Mouse (Mus musculus): ENCODE results near the gene Ryr1. TPM values are rescaled to one million over a fixed set of nuclear protein-coding genes. Genes with fewer than 3 reads are reported as not detected.
"Not testable (repeated sequence)": the region's sequence is repeated elsewhere in the genome, so short reads cannot be mapped to it uniquely, and the experiment has no call there.

Ryr1 gene
- total RNA-seq, 2 experiments from 2014 or later = 6.7 to 7.0 TPM

DNA sequence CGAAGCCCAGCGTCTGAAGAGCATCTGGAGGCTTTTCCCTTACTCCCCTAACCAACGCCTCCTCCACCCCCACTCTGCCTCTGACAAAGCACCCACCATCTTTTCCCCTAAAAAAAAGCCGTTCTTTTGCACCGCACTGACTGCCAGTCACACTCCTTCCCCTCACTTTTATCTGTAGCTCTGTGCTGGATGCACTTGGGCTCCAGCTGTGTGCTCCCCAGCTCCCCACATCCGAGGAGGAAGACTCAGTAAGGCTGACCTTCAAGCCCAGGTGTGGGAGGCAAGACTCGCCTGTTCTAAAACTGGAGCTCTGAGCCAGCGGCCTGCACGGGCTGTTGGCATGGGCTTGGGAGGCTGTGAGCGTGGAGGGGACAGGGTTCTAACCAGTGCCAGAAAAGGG lies 26.5 kb upstream of the Ryr1 start:
- DNase-seq (ENCODE audit: extremely low spot score in 1 of 2, low spot score in 2 of 2) = no peak
- intact Hi-C loops (cut with DNase I) = no loop called here

DNA sequence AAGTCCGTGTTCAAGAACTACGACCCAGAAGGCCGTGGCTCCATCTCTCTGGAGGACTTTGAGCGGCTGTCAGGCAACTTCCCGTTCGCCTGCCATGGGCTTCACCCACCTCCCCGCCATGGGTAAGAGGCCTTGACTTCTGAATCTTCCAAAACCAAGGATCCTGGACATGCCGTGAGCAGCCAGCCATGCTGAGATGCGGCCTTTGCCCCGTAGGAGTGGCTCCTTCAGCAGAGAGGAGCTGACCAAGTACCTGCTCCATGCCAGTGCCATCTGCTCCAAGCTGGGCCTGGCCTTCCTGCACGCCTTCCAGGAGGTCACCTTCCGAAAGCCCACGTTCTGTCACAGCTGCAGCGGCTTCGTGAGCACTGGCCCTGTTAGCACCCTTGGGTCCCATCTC lies 23.8 kb upstream of the Ryr1 start:
- intact Hi-C loops (cut with DNase I) = no loop called here
- no peak for DNase-seq (ENCODE audit: extremely low spot score in 1 of 2, low spot score in 2 of 2)

DNA sequence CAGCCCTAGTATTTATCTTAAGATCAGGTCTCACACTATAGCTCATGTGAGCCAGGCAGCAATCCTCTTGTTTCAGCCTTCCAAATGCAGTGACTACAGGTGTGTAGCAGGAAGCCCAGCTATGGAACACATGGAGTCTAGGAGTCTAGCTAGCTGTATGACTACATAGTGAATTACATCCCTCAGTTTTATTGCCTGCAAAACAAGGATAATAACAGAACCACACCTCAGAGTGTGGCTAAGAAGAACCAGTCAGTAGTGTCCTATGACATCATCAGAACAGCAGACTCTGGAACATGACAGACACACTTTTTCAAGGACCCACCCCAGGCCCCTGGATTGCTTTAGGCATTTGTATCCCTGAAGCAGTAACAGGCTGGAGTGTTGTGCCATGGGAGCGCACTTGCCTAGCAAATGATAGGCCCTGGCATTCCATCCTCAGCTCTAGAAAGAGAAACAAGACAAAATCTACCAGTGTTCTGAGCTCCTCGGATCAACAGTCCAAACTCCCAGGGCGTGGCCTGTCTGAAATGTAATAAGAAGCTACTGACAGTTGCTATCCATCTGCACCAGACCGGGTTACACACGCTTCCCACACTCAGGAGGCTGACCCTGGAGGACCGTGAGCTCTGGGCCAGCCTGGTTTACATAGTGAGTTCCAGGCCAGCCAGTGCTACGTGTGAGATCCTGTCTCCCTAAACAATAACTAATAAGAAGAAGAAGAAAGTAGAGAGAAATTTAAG lies 21.8 kb upstream of the Ryr1 start:
- intact Hi-C loops (cut with DNase I) = no loop called here
- DNase-seq (ENCODE audit: extremely low spot score in 1 of 2, low spot score in 2 of 2) = no peak

DNA sequence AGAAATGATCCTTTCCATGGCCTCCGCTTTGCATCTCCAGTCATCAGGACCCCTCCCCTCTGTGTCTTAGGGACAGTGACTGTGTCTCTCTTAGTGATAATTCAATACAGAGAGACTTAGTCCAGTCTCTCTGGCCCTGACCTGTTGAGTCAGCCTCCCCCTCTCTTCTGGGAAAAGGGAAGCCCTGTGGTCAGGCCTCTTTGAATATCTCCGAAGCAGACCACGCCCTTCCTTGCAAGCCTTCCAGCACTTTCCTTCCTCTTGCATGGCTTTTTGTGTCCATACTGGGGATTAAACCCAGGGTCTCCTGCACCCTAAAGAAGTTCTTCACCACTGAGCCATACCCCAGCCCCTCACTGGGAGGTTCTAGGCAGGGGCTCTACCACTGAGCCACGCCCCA lies 19.0 kb upstream of the Ryr1 start:
- no peak for DNase-seq (ENCODE audit: extremely low spot score in 1 of 2, low spot score in 2 of 2)
- intact Hi-C loops (cut with DNase I) = no loop called here

DNA sequence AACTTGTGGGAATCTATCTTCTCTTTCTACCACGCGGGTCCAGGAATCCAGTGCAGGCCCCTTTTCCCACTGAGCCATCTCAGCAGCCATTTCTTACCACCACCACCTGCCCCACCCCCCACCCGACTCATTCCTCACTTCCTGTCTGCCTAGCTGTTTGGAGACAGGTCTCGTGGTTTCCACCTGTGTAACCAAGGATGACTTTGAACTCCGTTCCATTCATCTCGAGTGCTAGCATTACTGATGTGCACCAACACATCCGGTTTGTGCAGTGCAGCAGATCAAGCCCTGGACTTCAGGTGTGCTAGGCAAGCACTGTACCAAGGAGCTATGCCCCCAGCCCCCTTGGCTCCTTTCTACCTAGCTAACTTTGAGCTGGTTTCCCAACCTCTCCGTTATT lies 16.4 kb upstream of the Ryr1 start:
- intact Hi-C loops (cut with DNase I) = no loop called here
- no peak for DNase-seq (ENCODE audit: extremely low spot score in 1 of 2, low spot score in 2 of 2)

DNA sequence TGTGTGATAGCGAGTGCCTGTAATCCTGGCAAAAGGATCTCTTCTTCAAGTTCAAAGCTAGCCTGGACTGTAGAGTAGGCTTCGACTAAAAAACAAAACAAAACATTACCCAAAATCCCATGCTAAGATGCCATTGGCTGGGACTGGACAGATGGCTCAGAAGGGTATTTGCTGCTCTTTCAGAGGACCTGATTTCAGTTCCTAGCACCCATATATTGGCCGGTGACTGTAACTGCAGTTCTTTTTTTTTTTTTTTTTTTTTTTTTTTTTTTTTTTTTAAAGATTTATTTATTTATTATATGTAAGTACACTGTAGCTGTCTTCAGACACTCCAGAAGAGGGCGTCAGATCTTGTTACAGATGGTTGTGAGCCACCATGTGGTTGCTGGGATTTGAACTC lies 14.3 kb upstream of the Ryr1 start:
- intact Hi-C loops (cut with DNase I); DNase-seq (ENCODE audit: extremely low spot score in 1 of 2, low spot score in 2 of 2): not testable (repeated sequence)

DNA sequence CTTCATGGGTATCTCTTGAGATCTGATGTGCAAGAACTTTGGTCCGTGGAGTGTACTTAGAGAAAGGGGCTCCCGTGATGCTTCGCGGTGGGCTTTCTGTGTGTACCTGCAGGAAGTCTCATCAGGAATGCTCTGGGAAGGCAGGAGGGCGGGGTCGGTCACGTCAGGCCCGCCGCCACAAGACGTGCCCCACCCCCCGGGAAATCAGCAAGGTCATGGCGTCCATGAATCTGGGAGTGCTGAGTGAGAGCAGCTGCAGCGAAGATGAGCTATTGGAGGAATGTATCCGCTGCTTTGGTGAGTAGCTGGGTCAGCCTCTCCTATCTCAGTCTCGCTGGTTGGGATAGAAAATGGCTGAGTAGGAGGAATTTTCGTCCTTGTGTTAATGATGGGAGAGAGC lies 12.4 kb upstream of the Ryr1 start:
- DNase-seq (ENCODE audit: extremely low spot score in 1 of 2, low spot score in 2 of 2) = peak in 1 of 2 experiments; percentile 22
- intact Hi-C loops (cut with DNase I) = no loop called here

DNA sequence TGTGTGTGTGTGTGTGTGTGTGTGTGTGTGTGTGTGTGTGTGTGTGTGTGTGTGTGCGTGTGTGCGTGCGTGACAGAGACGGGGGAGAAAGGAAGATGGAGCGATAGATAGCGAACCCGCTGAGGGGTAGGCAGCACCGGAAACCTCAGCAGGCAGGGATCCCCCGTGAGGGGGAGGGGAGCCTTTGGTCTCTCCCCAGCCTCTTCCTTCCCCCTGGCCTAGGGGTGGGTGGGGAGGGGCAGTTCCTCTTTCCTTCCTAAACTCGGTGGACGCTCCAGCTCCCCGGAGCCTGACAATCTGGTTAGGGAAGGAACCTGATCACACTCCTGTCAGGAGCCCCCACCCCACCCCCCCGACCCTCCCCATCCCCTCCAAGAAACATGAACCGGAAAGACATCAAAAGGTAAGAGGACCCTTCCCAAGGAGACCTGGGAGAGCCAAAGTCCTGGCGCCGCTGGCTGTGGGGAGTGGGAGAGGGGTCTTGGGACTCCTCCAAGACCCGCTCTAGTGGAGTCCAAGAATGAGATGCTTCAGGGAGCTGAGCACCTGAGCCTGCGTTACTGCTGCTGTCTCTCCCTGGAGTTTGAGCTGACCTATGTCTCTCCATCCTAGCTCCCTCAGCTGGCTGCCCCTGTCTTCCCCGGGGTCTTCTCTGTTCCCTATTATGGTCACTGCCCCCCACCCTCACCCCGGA lies 9.9 kb upstream of the Ryr1 start, which contains the start of gene Rasgrp4:
TSS of gene Rasgrp4 (plus strand) at position 159 of the 694 bp plus-strand sequence.
- intact Hi-C loops (cut with DNase I) = no loop called here
- DNase-seq (ENCODE audit: extremely low spot score in 1 of 2, low spot score in 2 of 2) = peak in 1 of 2 experiments; percentile 70

DNA sequence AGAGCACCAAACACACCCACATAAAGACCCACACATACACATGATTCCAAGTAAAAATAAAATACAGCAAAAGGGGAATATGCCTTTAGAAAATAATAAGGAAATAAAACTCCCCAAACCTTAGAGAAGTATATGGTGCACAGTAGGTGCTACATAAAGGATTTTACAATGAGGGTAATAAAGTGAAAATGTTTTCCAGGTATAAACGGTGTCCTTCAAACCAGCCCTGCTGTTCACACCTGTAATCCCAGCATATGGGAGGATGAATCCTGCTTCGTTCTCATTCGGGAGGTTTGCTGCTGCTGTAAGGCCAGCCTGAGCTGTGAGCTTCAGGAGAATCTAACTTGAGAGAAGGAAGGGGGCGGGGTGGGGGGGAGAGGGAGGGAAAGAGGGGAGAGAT lies 9.3 kb upstream of the Ryr1 start:
- DNase-seq (ENCODE audit: extremely low spot score in 1 of 2, low spot score in 2 of 2) = no peak
- intact Hi-C loops (cut with DNase I) = no loop called here

DNA sequence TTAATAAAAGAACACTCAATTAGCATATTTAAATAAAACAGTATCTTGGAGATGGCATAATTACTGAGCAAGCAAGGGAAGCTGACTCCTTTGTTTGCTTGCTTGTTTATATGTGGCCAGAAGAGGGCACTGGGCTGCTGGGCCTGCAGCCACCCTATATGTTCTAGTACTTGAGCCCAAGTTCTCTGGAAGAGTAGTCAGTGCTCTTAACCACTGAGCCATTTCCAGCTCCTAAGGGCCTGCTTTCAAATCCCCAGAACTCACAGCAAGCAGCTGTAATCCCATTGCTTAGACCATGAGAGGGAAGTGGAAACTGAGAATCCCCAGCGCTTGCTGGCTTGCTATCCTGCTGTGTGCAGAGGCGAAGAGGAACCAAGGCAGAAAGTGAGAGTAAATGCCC lies 3.7 kb upstream of the Ryr1 start:
- intact Hi-C loops (cut with DNase I) = no loop called here
- peak in 1 of 2 experiments; percentile 18 for DNase-seq (ENCODE audit: extremely low spot score in 1 of 2, low spot score in 2 of 2)

DNA sequence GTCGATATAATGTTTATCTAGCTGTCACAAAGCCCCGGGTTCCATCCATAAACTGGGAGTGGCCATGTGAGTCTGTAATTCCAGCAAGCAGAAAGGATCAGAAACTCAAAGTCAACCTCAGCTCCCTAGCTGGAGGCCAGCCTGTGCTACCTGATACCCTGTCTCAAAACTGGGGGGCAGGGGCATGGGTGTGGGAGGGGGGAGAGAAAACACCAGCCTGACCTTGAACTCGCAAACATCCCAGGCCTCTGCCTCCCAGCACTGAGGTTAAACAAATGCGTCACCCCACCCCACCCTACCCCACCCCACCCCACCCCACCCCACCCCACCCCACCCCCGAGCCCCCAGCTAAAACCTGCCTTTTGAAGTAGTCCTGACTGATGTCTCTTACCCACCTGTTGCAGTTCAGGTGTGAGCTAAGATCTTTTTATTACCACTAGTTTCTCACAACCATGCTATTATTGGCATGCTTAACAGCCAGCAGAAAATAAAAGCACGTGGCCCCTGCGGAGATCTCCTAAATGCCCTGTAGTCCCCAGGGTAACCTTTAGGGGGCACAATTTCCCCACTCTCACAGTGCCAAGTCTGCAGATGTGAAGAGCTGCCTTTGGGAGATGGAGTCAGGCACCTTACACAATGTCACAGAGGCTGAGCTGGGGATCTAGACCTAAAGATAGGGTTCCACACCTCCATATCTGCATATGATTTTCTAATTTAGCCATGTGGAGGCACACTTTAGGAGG lies 1.4 kb upstream of the Ryr1 start:
- intact Hi-C loops (cut with DNase I) = no loop called here
- DNase-seq (ENCODE audit: extremely low spot score in 1 of 2, low spot score in 2 of 2) = peak in 1 of 2 experiments; percentile 48

DNA sequence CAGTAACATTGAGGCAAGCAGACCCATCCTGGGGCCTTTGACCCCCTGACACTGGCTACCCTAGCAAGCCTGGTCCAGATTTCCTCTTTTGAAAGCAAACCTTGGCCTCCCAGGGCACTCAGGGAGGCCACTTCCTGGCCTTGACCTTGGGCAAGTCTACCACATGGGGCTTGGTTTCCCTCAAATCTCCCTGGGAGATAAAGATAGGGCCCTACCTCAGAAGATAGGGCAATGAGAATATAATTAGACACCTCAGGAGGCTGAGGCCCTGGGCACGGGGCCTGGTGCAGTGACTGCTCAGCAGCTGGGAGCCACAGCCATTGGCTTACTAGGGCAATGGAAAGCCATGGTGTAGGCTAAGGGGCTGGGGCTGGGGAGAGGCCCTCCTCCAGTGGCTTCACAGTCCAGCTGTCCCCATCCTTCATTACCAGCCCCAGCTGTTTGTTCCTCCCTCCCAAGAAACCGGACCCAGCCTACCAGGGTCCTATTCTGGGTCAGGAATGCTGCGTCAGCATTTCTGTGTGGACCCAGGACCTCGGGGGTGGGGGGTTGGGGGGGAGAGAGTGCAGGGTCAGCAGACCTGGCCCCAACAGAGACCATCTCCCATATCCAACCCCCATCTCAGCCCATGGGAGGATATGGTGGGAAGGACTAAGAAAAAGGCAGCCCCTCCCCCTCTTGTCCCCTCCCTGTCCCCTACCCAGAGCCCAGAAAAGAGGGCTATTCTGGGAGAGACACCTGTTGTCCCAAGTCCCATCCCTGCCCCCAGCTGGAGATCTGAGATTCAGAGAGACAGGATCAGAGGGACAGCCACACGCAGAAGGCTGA lies 1.2 kb downstream of the Ryr1 start:
- intact Hi-C loops (cut with DNase I) = no loop called here

DNA sequence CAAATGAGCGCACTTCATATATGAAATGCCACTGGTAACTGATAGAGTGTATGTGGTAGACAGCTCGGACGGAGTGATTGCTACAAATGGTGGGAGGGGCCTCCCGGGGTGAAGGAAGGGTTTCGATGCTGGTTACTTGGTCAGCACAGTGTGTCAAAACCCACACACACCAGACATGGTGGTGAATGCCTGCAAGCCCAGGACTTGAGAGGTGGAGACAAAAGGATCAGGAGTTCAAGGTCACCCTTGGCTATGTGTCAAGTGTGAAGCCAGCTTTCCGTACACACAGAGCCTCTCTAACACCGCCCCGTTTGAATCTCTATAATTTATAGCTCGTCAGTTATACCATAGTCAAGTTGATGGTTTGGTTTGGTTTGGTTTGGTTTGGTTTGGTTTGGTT lies 2.2 kb downstream of the Ryr1 start:
- intact Hi-C loops (cut with DNase I) = no loop called here
- no peak for DNase-seq (ENCODE audit: extremely low spot score in 1 of 2, low spot score in 2 of 2)

More for the DNA sequence above, 1.2 kb downstream of the Ryr1 start:
- DNase-seq (ENCODE audit: extremely low spot score in 1 of 2, low spot score in 2 of 2) = no peak

DNA sequence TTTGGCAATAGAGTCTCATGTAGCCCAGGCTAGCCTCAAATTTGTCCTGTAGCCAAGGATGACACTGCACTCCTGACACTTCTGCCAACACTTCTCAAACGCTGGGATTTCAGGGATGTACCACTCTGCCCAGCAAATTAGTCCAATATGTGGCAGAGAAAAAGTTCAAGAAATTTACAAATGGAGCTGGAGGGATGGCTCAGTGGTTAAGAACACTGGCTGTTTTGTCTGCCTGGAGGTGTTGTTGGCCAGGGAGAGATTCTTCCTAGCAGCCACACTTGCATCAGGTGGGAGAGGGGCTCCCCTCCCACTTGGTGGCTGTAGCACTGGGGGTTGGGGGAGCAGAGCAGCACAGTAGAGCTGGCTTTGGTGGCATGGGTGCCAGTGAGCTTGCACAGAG lies 5.5 kb downstream of the Ryr1 start:
- intact Hi-C loops (cut with DNase I) = no loop called here
- DNase-seq (ENCODE audit: extremely low spot score in 1 of 2, low spot score in 2 of 2) = no peak

DNA sequence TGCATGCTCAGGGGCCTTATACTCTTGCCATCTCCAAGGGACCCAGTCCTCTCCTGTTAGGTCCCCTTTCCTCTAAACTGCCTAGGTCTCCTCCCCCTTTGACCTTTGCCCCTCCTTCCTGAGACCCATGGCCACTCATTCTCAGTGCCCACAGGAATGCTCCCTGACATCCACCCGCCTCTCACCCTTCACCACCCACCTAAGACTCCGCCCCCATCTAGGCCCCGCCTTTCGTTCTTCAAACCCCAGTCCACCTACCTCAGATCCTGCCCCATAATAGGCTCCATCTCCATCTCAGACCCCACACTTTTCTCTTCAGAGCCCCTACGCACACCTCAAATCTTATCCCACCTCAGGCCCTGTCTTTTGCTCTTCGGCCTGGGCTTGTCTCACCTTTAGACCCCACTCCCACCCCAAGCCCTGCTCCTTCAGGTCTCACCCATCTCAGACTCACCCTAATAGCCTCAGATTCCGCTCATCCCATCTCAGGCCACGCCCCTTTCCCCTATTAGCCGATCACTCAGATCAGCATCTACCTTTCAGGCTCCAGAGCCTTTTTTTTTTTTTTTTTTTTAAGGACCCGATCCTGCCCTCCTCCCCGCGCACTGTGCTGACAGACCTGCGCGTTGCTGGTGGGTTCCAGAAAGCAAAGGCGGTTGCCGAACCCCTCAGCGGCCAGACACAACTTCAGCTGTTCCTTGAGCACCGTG lies 6.7 kb downstream of the Ryr1 start:
- no peak for DNase-seq (ENCODE audit: extremely low spot score in 1 of 2, low spot score in 2 of 2)
- intact Hi-C loops (cut with DNase I) = no loop called here

DNA sequence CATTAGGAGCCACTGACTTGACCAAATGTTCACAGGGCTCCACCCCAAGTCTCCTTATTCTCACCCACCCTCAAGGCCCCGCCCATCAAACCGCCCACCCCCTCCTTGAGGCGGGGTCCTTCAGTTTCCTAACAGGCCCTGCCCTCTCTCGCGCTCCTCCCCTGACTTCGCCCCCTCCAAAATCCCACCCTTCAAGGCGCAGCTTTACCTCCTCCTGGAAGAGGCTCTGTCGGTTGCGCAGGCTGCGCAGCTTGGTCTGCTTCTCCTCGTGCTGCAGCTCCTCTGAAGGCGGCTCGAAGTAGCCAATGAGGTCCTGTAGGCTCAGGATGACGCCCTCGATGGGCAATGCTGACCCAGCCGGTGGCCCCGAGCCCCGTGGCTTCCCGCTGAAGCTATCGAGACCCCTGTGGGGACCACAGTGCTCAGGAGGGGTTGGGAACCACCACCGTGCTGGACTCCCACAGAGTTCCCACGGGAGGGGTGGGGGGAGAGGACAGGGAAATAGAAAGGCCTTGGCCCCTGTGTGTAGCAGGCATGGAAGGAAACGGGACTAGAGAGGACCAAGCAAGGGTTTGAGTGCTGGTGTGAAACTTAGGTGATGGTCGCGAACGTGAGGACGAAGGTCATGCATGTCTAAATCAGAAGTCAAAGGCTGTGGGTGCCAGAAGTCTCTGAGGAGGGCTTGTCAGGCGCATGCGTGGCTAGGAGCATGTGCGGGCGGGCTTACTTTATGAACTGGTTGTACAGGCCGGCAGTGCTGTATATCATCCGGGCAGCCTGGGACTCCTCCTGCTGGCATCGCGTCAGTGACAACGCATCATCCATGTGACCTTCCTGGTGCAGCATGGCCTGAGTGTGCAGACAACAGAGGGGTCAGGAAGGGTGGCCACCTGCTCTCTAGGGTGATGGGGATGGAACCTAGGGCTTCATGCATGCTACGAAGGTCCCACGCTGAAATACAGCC lies 15.7 kb downstream of the Ryr1 start:
- intact Hi-C loops (cut with DNase I) = no loop called here
- peak; percentile 17 to 74 for DNase-seq (ENCODE audit: extremely low spot score in 1 of 2, low spot score in 2 of 2)

DNA sequence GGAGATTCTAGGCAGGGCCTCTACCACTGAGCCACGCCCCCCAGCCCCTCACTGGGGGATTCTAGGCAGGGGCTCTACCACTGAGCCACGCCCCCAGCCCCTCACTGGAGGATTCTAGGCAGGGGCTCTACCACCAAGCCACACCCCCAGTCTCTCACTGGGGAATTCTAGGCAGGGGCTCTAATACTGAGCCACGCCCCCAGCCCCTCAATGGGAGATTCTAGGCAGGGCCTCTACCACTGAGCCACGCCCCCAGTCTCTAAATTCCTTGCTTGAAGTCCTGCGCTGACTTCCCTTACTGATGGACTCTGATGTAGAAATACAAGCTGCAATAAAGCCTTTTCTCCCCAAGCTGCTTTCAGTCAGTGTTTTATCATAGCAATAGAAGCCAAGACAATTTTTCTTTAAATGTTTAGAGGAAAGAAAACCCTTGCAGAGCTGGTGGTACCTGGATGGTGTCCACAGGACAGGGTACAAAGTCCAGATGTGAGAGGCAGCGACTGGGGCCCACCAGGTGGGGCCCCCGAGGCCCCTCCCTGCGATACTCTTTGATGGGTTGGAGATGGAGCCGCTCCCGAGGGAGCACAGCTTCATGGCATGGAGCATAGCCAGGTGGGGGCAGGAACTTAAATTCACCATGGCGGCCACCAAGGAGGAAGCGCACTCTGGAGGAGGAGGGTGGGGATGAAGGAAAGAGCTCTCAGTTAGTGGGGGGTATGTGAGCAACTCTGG lies 23.5 kb downstream of the Ryr1 start:
- no peak for DNase-seq (ENCODE audit: extremely low spot score in 1 of 2, low spot score in 2 of 2)
- intact Hi-C loops (cut with DNase I) = no loop called here

Measured in left cerebral cortex, postnatal 10 days (tissue).